Mouse (Mus musculus) myocyte (in vitro differentiated cells): ENCODE results near the gene Pde4d.

Experiments
- POLR2A ChIP-seq: IDR thresholded peaks from one replicate; pipeline ENCODE4 v1.6.1; 2011; ENCODE audit warnings: low read depth, mild to moderate bottlenecking, control low read depth, moderate library complexity; ENCODE audit not compliant: insufficient read length
- REST ChIP-seq: IDR thresholded peaks from one replicate; pipeline ENCODE4 v1.6.1; 2011; ENCODE audit warnings: mild to moderate bottlenecking, control low read depth, moderate library complexity; ENCODE audit not compliant: insufficient read depth, insufficient read length

DNA sequence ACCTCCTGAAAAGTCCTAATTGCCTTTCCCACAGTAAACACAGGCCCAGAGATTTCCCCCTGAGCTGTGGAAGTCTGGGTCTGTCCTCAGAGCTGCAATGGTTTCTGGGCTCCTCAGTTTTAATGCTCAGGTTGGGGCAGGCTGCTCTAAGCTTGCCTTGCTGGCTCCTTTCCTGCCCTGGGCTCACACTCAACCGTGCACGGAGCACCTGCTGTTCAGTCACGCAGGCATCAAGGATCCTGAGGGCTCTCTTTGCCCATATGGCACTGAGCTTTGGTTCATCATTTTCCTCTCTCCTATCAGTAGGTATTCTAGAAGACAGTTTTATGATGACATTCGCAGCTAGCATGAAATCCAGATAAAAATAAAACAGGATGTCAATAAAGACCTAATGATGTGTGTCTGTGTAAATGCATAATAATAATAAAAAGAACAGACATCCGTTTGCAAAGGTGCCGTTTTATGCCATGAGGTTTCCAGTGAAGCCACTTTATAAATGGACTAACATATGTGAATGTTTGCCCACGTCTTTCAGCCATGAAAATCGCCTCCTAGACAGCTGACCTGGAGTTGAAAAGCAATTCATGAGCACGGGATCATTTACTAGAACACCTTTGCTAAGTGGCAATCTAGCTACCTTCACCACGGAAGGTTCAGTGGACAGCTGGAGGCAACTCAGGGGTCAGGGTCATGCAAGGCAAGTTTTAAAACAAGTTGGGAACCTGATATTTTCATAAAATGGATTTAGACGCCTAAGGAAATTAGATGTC is 726.3 kb downstream of the Pde4d start:
- TF ChIP-seq REST (no peak), POLR2A (no peak)
